Mouse (Mus musculus) embryonic facial prominence, embryonic 14.5 days (tissue): Measurements from ENCODE around the gene Anapc2. TPM values are rescaled to one million over a fixed set of nuclear protein-coding genes. Genes with fewer than 3 reads are reported as not detected.

Experiments used
- ATAC-seq: fragments of 200-750 bp; cut with Nextera tagmentation; 2 replicates; pipeline ENCODE4 v1.8.0; 2017; ENCODE audit warnings: low read depth, moderate number of reproducible peaks, moderate TSS enrichment
- DNase-seq: peaks from one replicate; pipeline ENCODE4 v3.0.0-alpha.2; 2015; ENCODE audit warnings: low spot score
- H3K27ac ChIP-seq: fragments of 300-500 bp; sonication (generic); replicated peaks from 2 replicates; pipeline ENCODE4 v1.5.1; 2014; ENCODE audit warnings: low read depth, mild to moderate bottlenecking, low read length, moderate library complexity
- H3K27me3 ChIP-seq: fragments of 300-500 bp; sonication (generic); replicated peaks from 2 replicates; pipeline ENCODE4 v1.6.1; 2014; ENCODE audit warnings: low read length; ENCODE audit not compliant: control insufficient read depth, insufficient read depth
- H3K36me3 ChIP-seq: fragments of 300-500 bp; sonication (generic); 2 replicates; pipeline ENCODE4 v1.6.1; 2014; ENCODE audit warnings: low read length, mixed read lengths; ENCODE audit not compliant: control insufficient read depth, insufficient read depth
- H3K4me1 ChIP-seq: fragments of 300-500 bp; sonication (generic); 2 replicates; pipeline ENCODE4 v1.6.1; 2014; ENCODE audit warnings: antibody characterized with exemption, low read length; ENCODE audit not compliant: control insufficient read depth, insufficient read depth
- H3K4me2 ChIP-seq: fragments of 300-500 bp; sonication (generic); 2 replicates; pipeline ENCODE4 v1.6.1; 2014; ENCODE audit warnings: low read depth, mild to moderate bottlenecking, low read length, moderate library complexity, mixed read lengths
- H3K4me3 ChIP-seq: fragments of 300-500 bp; sonication (generic); 2 replicates; pipeline ENCODE4 v1.5.1; 2014; ENCODE audit warnings: low read depth, mild to moderate bottlenecking, low read length
- H3K9ac ChIP-seq: fragments of 300-500 bp; sonication (generic); 2 replicates; pipeline ENCODE4 v1.6.1; 2014; ENCODE audit warnings: low read depth, mild to moderate bottlenecking, low read length, moderate library complexity, mixed read lengths
- H3K9me3 ChIP-seq: fragments of 300-500 bp; sonication (generic); 2 replicates; pipeline ENCODE4 v1.6.1; 2016; ENCODE audit warnings: low read length; ENCODE audit not compliant: control insufficient read depth
- whole genome bisulfite sequencing: fragments of 180-500 bp; shearing (Covaris S2); extraction: QIAGEN DNeasy Blood & Tissue Kit; methylation state at CpG from one replicate; pipeline ENCODE4 v1.1.7; 2014; 5-methylcytosine and 5-hydroxymethylcytosine counted together
- polyA plus RNA-seq: library from polyadenylated mRNA; unstranded; fragments of >200 nt; fragmentation: Nextera tagmentation; extraction: Ambion mirVana; gene quantifications from 2 replicates; pipeline ENCODE4 v1.2.1, GENCODE M21; 2014

The Anapc2 gene
- polyA plus RNA-seq, 1 experiment from 2014 or later = 104 TPM

DNA sequence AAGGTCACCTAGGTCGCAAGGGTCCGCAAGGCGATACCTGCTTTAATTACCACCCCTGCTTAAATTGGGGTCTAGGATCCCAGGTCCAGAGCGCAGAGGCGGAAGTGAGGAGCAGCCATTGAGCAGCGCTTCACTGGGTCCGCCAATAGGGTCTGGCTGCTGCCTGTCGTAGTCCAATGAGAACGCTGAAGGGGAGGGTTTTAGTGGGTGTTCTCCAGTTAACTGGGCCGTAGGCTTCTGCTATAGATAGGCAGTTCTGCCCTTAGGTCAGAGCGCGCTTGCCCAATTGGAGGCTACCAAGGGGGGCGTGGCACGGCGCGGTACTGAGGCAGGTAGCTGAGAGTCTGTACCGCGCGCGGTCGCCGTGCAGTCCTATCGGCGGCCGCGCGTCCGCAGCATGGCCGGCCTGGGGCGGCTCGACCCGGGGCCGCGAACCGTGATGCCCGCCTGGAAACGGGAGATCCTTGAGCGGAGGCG is 9.9 kb upstream of the Anapc2 start, which contains the start of gene Tprn:
Tprn (plus strand) TSS at position 328 of the 477 bp plus-strand sequence.
- 1% methylated on average over 9 of the region's 39 CpGs for WGBS
- no peaks in the 10 kb centered on the region for H3K36me3 ChIP-seq
- H3K27ac ChIP-seq = no peak within 1 kb of the TSS; the same call in 1 of the 2 replicates

DNA sequence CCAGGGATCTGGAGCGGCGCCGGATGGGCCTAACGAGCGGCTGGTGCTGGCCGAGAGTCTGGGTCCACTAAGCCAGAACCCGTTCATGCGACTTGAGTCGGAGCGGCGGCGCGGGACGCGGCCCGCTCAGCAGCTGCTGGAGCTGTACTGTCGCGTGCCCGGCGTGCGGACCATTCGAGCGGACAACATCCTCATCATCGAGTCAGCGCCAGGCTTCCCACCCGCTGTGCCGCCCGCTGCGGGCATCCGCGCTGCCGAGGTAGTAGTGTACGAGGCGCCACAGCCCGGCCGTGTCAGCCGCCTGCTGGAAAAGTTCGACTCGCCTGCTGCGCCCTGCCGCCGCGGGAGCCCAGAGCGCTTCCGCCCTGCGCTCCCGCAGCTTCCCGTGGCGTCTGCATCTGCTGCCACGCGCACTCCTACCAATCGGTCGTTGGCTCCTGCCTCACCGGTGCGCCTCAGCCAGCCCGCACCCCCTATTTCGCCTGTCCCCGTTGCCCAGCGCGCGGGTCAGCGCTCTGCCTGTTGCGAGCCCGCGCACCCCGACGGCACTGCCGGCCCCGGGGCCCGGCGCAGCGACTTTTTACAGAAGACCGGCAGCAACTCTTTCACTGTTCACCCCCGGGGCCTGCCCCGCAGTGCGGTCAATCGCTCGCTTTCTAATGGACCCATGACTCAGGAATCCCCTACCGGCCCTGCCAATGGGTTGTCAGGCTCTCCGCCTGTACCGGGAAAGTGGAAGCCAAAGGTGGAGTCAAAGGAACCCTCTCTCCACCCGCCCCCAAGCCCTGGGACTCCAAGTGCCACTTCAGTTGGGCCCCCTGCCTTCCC is 9.3 kb upstream of the Anapc2 start:
- peak overlapping the region; percentile 98 for H3K4me2 ChIP-seq
- peak overlapping the region; percentile 69 for H3K9ac ChIP-seq
- ATAC-seq (peak; percentile 1), DNase-seq (no peak)
- no peak overlapping the region; the same call in 1 of the 2 replicates for H3K27ac ChIP-seq
- peak overlapping the region; percentile 75 for H3K4me3 ChIP-seq
- peaks cover 16% of the 10 kb centered on the region for H3K27me3 ChIP-seq
- peaks cover 21% of the 10 kb centered on the region for H3K4me1 ChIP-seq
- 0% methylated on average over 37 of the region's 82 CpGs for WGBS
- no peaks in the 10 kb centered on the region for H3K9me3 ChIP-seq
- H3K36me3 ChIP-seq = no peaks in the 10 kb centered on the region

More for the DNA sequence above, 9.9 kb upstream of the Anapc2 start, which contains the start of gene Tprn:
- Histone ChIP-seq H3K27me3 (peaks cover 16% of the 10 kb centered on the region), H3K9ac (peak within 1 kb of the TSS; percentile 69), H3K4me2 (peak within 1 kb of the TSS; percentile 98), H3K9me3 (no peaks in the 10 kb centered on the region), H3K4me3 (peak within 1 kb of the TSS; percentile 75), H3K4me1 (peaks cover 21% of the 10 kb centered on the region)
- peak; percentile 99 for ATAC-seq
- DNase-seq = peak; percentile 99

- ATAC-seq (no peak), DNase-seq (no peak)
- H3K36me3 ChIP-seq = peaks cover 5% of the 10 kb centered on the region; the same call in 1 of the 2 replicates
- H3K27ac ChIP-seq = no peak overlapping the region
- peak overlapping the region; percentile 98 for H3K4me2 ChIP-seq
- H3K4me3 ChIP-seq = peak overlapping the region; percentile 75
- H3K9me3 ChIP-seq = no peaks in the 10 kb centered on the region
- H3K27me3 ChIP-seq = peaks cover 16% of the 10 kb centered on the region
- peak overlapping the region; percentile 69 for H3K9ac ChIP-seq
- H3K4me1 ChIP-seq = peaks cover 21% of the 10 kb centered on the region
- 23% methylated on average over 12 of the region's 12 CpGs for WGBS
These were observed 8.5 kb upstream of the Anapc2 start for GRCm38 (mm10) chr2:25263623-25264285.

DNA sequence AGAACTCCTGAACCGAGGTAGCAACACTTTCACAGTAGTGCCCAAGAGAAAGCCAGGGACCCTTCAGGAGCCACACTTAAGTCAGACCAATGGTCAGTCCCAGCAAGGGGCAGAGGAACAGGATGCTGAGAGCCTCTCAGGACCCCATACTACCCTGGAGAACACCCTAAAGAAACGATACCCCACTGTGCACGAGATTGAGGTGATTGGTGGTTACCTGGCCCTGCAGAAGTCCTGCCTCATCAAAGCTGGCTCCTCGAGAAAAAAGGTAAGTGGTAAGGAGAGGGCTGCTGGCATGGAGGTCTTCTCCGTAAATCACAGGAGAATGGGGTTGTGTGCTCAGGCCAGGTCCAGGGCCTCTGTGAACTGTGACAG is 8.0 kb upstream of the Anapc2 start:
- H3K9ac ChIP-seq = 0 out of 2 replicates have a peak overlapping the region, but pooled peaks have one; percentile 2

GRCm38 (mm10) chr2:25264851-25265250 is 7.4 kb upstream of the Anapc2 start:
- Histone ChIP-seq H3K4me1 (peaks cover 21% of the 10 kb centered on the region), H3K27ac (no peak overlapping the region), H3K27me3 (peaks cover 16% of the 10 kb centered on the region), H3K4me2 (0 out of 2 replicates have a peak overlapping the region, but pooled peaks have one; percentile 20), H3K4me3 (no peak overlapping the region), H3K36me3 (peaks cover 15% of the 10 kb centered on the region), H3K9ac (no peak overlapping the region), H3K9me3 (no peaks in the 10 kb centered on the region)
- 56% methylated on average over 3 of the region's 3 CpGs for WGBS
- ATAC-seq = no peak
- DNase-seq = no peak

More for the DNA sequence above, 8.0 kb upstream of the Anapc2 start:
- 68% methylated on average over 5 of the region's 5 CpGs for WGBS
- Histone ChIP-seq H3K36me3 (peaks cover 9% of the 10 kb centered on the region; the same call in 1 of the 2 replicates), H3K9me3 (no peaks in the 10 kb centered on the region), H3K27ac (no peak overlapping the region), H3K4me3 (no peak overlapping the region), H3K4me1 (peaks cover 21% of the 10 kb centered on the region), H3K4me2 (peak overlapping the region; percentile 98; the same call in 1 of the 2 replicates), H3K27me3 (peaks cover 16% of the 10 kb centered on the region)
- ATAC-seq = no peak
- DNase-seq = no peak

- Histone ChIP-seq H3K4me2 (no peak overlapping the region; the same call in 1 of the 2 replicates), H3K9me3 (no peaks in the 10 kb centered on the region), H3K4me1 (peaks cover 24% of the 10 kb centered on the region), H3K36me3 (peaks cover 26% of the 10 kb centered on the region), H3K4me3 (no peak overlapping the region), H3K27ac (no peak overlapping the region; the same call in 1 of the 2 replicates), H3K27me3 (peaks cover 16% of the 10 kb centered on the region), H3K9ac (peak overlapping the region; percentile 5; the same call in 1 of the 2 replicates)
- ATAC-seq (no peak), DNase-seq (no peak)
- WGBS = 61% methylated on average over 6 of the region's 6 CpGs
These were observed 6.2 kb upstream of the Anapc2 start for GRCm38 (mm10) chr2:25265897-25266656.

DNA sequence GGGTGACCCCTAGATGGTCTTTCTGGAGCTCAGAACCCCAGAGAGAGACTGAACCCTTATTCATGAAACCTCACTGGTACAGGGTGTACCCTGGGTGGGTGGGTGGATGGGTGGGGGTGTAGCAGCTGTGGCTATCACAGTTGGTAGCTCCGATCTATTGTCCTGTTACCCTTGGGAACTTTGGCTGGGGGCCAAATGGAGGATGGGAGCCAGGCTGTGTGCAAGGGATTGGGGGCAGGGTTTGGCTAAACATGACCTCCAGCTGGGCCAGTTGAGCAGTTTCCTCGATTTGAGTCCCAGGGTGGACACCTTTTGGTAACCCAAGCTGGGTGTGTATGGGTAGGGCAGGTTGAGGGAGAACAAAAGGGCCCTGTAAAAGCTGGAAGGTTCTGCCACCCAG is 5.6 kb upstream of the Anapc2 start:
- peak overlapping the region; percentile 8; the same call in 1 of the 2 replicates for H3K9ac ChIP-seq
- ATAC-seq (no peak), DNase-seq (no peak)
- peaks cover 26% of the 10 kb centered on the region for H3K36me3 ChIP-seq
- WGBS = 56% methylated on average over 2 of the region's 2 CpGs
- H3K4me3 ChIP-seq = no peak overlapping the region
- peaks cover 16% of the 10 kb centered on the region for H3K27me3 ChIP-seq
- no peak overlapping the region for H3K4me2 ChIP-seq
- no peak overlapping the region; the same call in 1 of the 2 replicates for H3K27ac ChIP-seq
- H3K4me1 ChIP-seq = peaks cover 29% of the 10 kb centered on the region
- no peaks in the 10 kb centered on the region for H3K9me3 ChIP-seq

DNA sequence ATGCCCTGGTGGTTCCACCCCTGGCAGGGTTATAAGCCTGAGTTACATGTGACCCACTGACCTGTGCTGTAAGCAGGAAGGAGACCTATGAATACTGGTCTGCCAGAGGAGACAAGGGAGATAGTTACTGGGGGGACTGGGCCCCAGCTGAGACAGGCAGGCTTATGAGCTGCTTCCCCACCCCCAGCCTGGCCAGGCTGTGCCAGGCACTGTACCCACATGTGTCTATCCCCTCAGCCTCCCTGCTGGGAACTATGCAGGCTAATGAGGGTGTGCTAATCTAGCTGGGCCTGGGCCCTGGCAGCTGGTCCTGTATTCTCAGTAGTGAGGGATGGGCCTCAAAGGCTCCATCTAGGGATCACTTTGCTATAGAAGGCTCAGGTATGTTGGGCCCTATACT is 5.0 kb upstream of the Anapc2 start:
- Histone ChIP-seq H3K9me3 (no peaks in the 10 kb centered on the region), H3K27me3 (peaks cover 16% of the 10 kb centered on the region), H3K27ac (no peak overlapping the region), H3K9ac (peak overlapping the region; percentile 8; the same call in 1 of the 2 replicates), H3K4me2 (no peak overlapping the region), H3K4me3 (no peak overlapping the region), H3K4me1 (peaks cover 25% of the 10 kb centered on the region), H3K36me3 (peaks cover 26% of the 10 kb centered on the region)
- ATAC-seq (no peak), DNase-seq (no peak)
